Mouse (Mus musculus) small intestine, adult 2 months (tissue): ENCODE results near the gene Lima1. TPM values are rescaled to one million over a fixed set of nuclear protein-coding genes. Genes with fewer than 3 reads are reported as not detected.
"Not testable (repeated sequence)": the region's sequence is repeated elsewhere in the genome, so short reads cannot be mapped to it uniquely, and the experiment has no call there.

ENCODE experiments used
- H3K27ac ChIP-seq: fragments of 200-500 bp; 2 replicates; pipeline ENCODE4 v1.5.1; 2012; ENCODE audit warnings: low read depth, low read length, control low read depth, inconsistent platforms; ENCODE audit not compliant: insufficient read depth
- H3K27me3 ChIP-seq: fragments of 200-500 bp; 2 replicates; pipeline ENCODE4 v1.6.1; 2012; ENCODE audit warnings: mild to moderate bottlenecking, moderate library complexity, low read length, inconsistent platforms; ENCODE audit not compliant: control insufficient read depth, insufficient read depth
- H3K36me3 ChIP-seq: fragments of 200-500 bp; 2 replicates; pipeline ENCODE4 v1.6.1; 2012; ENCODE audit warnings: mild to moderate bottlenecking, low read length, control low read depth, inconsistent platforms; ENCODE audit not compliant: control insufficient read depth, insufficient read depth
- H3K4me1 ChIP-seq: fragments of 200-500 bp; 2 replicates; pipeline ENCODE4 v1.6.1; 2012; ENCODE audit warnings: low read length, inconsistent platforms, mixed read lengths; ENCODE audit not compliant: control insufficient read depth, insufficient read depth, insufficient read length
- H3K4me3 ChIP-seq: fragments of 200-500 bp; 2 replicates; pipeline ENCODE4 v1.5.1; 2012; ENCODE audit warnings: low read depth, mild to moderate bottlenecking, control low read depth, inconsistent platforms, low read length, moderate library complexity
- CTCF ChIP-seq: fragments of 200-500 bp; IDR thresholded peaks from 2 replicates; pipeline ENCODE4 v1.5.1; 2012; ENCODE audit warnings: low read depth, mild to moderate bottlenecking, control low read depth, inconsistent platforms, low read length, moderate library complexity, mixed read lengths; ENCODE audit not compliant: insufficient replicate concordance, insufficient read length; ENCODE audit errors: extremely low read depth
- POLR2A ChIP-seq: fragments of 200-500 bp; IDR thresholded peaks from 2 replicates; pipeline ENCODE4 v1.6.1; 2012; ENCODE audit warnings: low read depth, mild to moderate bottlenecking, control low read depth, inconsistent platforms, low read length, moderate library complexity
- WGBS: fragments of 180-500 bp; shearing (Covaris S2); methylation state at CpG from one replicate; pipeline ENCODE4 v1.1.7; 2018; 5-methylcytosine and 5-hydroxymethylcytosine counted together
- polyA plus RNA-seq: library from polyadenylated mRNA; depleted of rRNA; stranded (reverse); fragments of >200 nt; gene quantifications from 2 replicates; pipeline ENCODE4 v1.2.3, GENCODE M21; 2012

Gene Lima1
- polyA plus RNA-seq, 1 experiment, result 47.7 TPM

GRCm38 (mm10) chr15:99890412-99891236 is 15.4 kb upstream of the Lima1 start:
- 10% methylated on average over 19 of the region's 19 CpGs for WGBS
- peak overlapping the region; percentile 47 for H3K4me3 ChIP-seq
- no peaks in the 10 kb centered on the region for H3K36me3 ChIP-seq
- no peaks in the 10 kb centered on the region for H3K27me3 ChIP-seq
- TF ChIP-seq POLR2A (peak; percentile 45; the same call in 1 of the 2 replicates), CTCF (no peak)
- peaks cover 26% of the 10 kb centered on the region for H3K4me1 ChIP-seq
- H3K27ac ChIP-seq, result peak overlapping the region; percentile 96

- no peak for TF ChIP-seq POLR2A
- TF ChIP-seq CTCF, result no peak
- Histone ChIP-seq H3K27ac (peak overlapping the region; percentile 24; the same call in 1 of the 2 replicates), H3K4me3 (no peak overlapping the region), H3K36me3 (no peaks in the 10 kb centered on the region), H3K27me3 (no peaks in the 10 kb centered on the region), H3K4me1 (peaks cover 26% of the 10 kb centered on the region)
- 54% methylated on average over 8 of the region's 8 CpGs for WGBS
These were observed 14.1 kb upstream of the Lima1 start for GRCm38 (mm10) chr15:99889275-99889874.

- WGBS, result 85% methylated on average over 2 of the region's 2 CpGs
- H3K4me3 ChIP-seq, H3K36me3 ChIP-seq, H3K27me3 ChIP-seq, H3K27ac ChIP-seq: not testable (repeated sequence)
- H3K4me1 ChIP-seq, result peaks cover 13% of the 10 kb centered on the region
These were observed 11.9 kb upstream of the Lima1 start for GRCm38 (mm10) chr15:99887130-99887529.

GRCm38 (mm10) chr15:99884038-99884437 is 8.8 kb upstream of the Lima1 start:
- TF ChIP-seq CTCF (no peak), POLR2A (no peak)
- no peaks in the 10 kb centered on the region for H3K27me3 ChIP-seq
- H3K36me3 ChIP-seq, result no peaks in the 10 kb centered on the region
- WGBS, result 81% methylated on average over 12 of the region's 12 CpGs
- peaks cover 7% of the 10 kb centered on the region; the same call in 1 of the 2 replicates for H3K4me1 ChIP-seq
- H3K27ac ChIP-seq, result no peak overlapping the region
- no peak overlapping the region for H3K4me3 ChIP-seq

- TF ChIP-seq POLR2A (no peak), CTCF (no peak)
- WGBS, result 79% methylated on average over 5 of the region's 5 CpGs
- Histone ChIP-seq H3K27ac (no peak overlapping the region), H3K27me3 (no peaks in the 10 kb centered on the region), H3K36me3 (no peaks in the 10 kb centered on the region), H3K4me3 (no peak overlapping the region), H3K4me1 (peaks cover 4% of the 10 kb centered on the region; the same call in 1 of the 2 replicates)
These were observed 3.3 kb upstream of the Lima1 start for GRCm38 (mm10) chr15:99878541-99878940.

GRCm38 (mm10) chr15:99874612-99875333 is 483 bp downstream of the Lima1 start:
- Histone ChIP-seq H3K27me3 (no peaks in the 10 kb centered on the region), H3K27ac (peak overlapping the region; percentile 93), H3K4me3 (peak overlapping the region; percentile 92), H3K36me3 (0 out of 2 replicates have a peak, but pooled peaks cover 3% of the 10 kb centered on the region), H3K4me1 (peaks cover 6% of the 10 kb centered on the region; the same call in 1 of the 2 replicates)
- WGBS, result 1% methylated on average over 30 of the region's 30 CpGs
- TF ChIP-seq CTCF (no peak), POLR2A (no peak)

GRCm38 (mm10) chr15:99872543-99872942 is 2.7 kb downstream of the Lima1 start:
- H3K27ac ChIP-seq, result peak overlapping the region; percentile 75
- TF ChIP-seq CTCF, result no peak
- TF ChIP-seq POLR2A, result no peak
- H3K27me3 ChIP-seq, result no peaks in the 10 kb centered on the region
- peaks cover 14% of the 10 kb centered on the region for H3K36me3 ChIP-seq
- 60% methylated on average over 3 of the region's 3 CpGs for WGBS
- peaks cover 13% of the 10 kb centered on the region; the same call in 1 of the 2 replicates for H3K4me1 ChIP-seq
- H3K4me3 ChIP-seq, result no peak overlapping the region
